Mouse (Mus musculus) thymus, adult 2 months (tissue): ENCODE data around the gene Krt222. TPM values are rescaled to one million over a fixed set of nuclear protein-coding genes. Genes with fewer than 3 reads are reported as not detected.

Experiments
- DNase-seq: peaks from one replicate; pipeline ENCODE4 v3.0.0; 2021
- H3K27ac ChIP-seq: fragments of 200-500 bp; 2 replicates; pipeline ENCODE4 v1.5.1; 2012; ENCODE audit warnings: low read length, control low read depth; ENCODE audit not compliant: control insufficient read depth, insufficient read depth
- H3K27me3 ChIP-seq: fragments of 200-500 bp; 2 replicates; pipeline ENCODE4 v1.6.1; 2012; ENCODE audit warnings: mild to moderate bottlenecking, low read length, moderate library complexity, mixed read lengths; ENCODE audit not compliant: control insufficient read depth, insufficient read depth
- H3K36me3 ChIP-seq: fragments of 200-500 bp; 2 replicates; pipeline ENCODE4 v1.6.1; 2012; ENCODE audit warnings: mild to moderate bottlenecking, low read length, moderate library complexity; ENCODE audit not compliant: control insufficient read depth, insufficient read depth
- H3K4me1 ChIP-seq: fragments of 200-500 bp; replicated peaks from 2 replicates; pipeline ENCODE4 v1.6.1; 2012; ENCODE audit warnings: low read length; ENCODE audit not compliant: control insufficient read depth, insufficient read depth
- H3K4me3 ChIP-seq: fragments of 200-500 bp; 2 replicates; pipeline ENCODE4 v1.5.1; 2012; ENCODE audit warnings: mild to moderate bottlenecking, low read length, control low read depth, moderate library complexity; ENCODE audit not compliant: control insufficient read depth, insufficient read depth
- CTCF ChIP-seq: fragments of 200-500 bp; IDR thresholded peaks from 2 replicates; pipeline ENCODE4 v1.5.1; 2012; ENCODE audit warnings: mild to moderate bottlenecking, control low read depth, low read length, moderate library complexity, borderline replicate concordance; ENCODE audit not compliant: control insufficient read depth, poor library complexity, insufficient read depth; ENCODE audit errors: extremely low read depth
- POLR2A ChIP-seq: fragments of 200-500 bp; IDR thresholded peaks from 2 replicates; pipeline ENCODE4 v1.6.1; 2012; ENCODE audit warnings: mild to moderate bottlenecking, low read length, control low read depth, moderate library complexity; ENCODE audit not compliant: control insufficient read depth, poor library complexity, insufficient read depth; ENCODE audit errors: extremely low read depth
- WGBS: fragments of 180-500 bp; shearing (Covaris S2); methylation state at CpG from one replicate; pipeline ENCODE4 v1.1.7; 2018; 5-methylcytosine and 5-hydroxymethylcytosine counted together
- polyA plus RNA-seq: library from polyadenylated mRNA; depleted of rRNA; stranded (reverse); fragments of >200 nt; gene quantifications from 2 replicates; pipeline ENCODE4 v1.2.3, GENCODE M21; 2012

Krt222 gene
- polyA plus RNA-seq, 1 experiment: 0.40 TPM

DNA sequence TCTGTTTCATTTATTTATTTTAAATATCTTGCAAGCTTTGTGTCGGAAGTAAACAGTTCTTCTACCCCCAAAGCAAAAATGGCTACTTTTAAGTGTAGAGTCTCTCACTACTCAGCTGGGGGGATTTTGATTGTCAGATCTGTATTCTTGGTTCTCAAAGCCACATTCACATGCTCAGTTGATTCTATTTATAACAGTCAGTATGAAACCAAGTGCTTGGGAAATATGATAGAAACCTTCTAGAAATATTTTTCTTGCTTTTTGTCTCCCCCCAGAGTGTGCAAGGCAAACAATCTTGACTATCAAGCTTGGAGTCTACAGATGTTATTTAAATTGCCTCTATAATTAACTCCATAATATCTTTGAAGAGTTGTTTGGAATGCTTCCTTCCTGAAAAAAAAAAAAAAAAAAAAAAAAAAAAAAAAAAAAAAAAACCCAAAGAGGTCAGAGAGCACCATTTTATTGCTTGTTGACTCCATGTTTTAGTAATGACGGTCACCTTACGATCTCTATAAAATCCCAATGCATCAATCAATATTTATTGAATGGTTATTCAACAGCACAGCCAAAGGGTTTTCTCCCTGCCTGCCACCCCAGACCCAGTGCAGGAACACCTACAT, 575 bp downstream of the Krt222 start:
- Histone ChIP-seq H3K27ac (no peak overlapping the region), H3K4me1 (0 out of 2 replicates have a peak, but pooled peaks cover 2% of the 10 kb centered on the region), H3K36me3 (no peaks in the 10 kb centered on the region), H3K4me3 (no peak overlapping the region), H3K27me3 (peaks cover 4% of the 10 kb centered on the region; the same call in 1 of the 2 replicates)
- TF ChIP-seq CTCF (no peak), POLR2A (no peak)
- DNase-seq: no peak
- WGBS: 90% methylated on average over 3 of the region's 3 CpGs

DNA sequence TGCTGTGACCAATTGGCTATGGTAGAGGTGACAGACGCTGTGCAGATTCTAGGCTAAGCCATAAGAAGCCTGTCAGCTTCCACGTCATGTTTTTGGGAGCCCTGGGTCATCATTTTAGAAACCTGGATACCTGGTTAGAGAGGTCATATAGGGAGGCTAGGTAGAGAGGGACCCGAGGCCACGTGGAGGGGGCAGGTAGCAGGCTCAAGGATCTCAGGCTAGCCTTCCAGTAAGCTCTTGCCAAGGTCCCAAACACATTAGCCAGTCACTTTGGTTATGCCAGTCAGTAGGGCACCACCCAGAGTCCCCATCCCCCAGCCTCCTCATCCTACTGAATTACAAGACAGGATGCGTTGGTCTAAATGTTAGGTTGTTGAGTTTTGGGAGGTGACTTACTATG, 1.8 kb downstream of the Krt222 start:
- no peak overlapping the region for H3K27ac ChIP-seq
- 0 out of 2 replicates have a peak, but pooled peaks cover 4% of the 10 kb centered on the region for H3K4me1 ChIP-seq
- H3K36me3 ChIP-seq: no peaks in the 10 kb centered on the region
- no peak overlapping the region for H3K4me3 ChIP-seq
- H3K27me3 ChIP-seq: peaks cover 4% of the 10 kb centered on the region; the same call in 1 of the 2 replicates
- 89% methylated on average over 5 of the region's 5 CpGs for WGBS
- TF ChIP-seq CTCF (no peak), POLR2A (no peak)
- DNase-seq: no peak

DNA sequence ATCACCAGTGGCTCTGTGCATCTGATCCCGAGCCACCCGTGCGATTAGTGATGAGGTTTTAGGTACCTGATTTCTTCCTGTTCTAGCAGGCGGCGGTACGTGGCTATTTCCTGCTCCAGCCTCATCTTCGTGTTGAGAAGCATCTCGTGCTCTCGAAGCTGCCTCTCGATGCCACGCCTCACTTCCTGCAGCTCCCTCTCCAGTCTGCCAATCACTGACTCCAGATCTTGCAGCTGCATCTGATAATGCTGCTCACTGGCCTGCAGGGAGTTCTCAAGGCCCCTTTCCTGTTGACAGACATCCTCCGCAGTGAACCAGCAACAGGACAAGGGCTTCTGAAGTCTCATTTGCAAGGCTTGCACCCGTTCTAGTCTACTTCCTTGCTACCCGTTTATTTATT, 5.4 kb downstream of the Krt222 start:
- peak; percentile 72 for DNase-seq
- no peak for TF ChIP-seq CTCF
- TF ChIP-seq POLR2A: no peak
- H3K4me1 ChIP-seq: 0 out of 2 replicates have a peak, but pooled peaks cover 4% of the 10 kb centered on the region
- whole genome bisulfite sequencing: 4% methylated on average over 14 of the region's 14 CpGs
- H3K4me3 ChIP-seq: no peak overlapping the region
- no peaks in the 10 kb centered on the region for H3K36me3 ChIP-seq
- H3K27ac ChIP-seq: no peak overlapping the region
- H3K27me3 ChIP-seq: no peaks in the 10 kb centered on the region

DNA sequence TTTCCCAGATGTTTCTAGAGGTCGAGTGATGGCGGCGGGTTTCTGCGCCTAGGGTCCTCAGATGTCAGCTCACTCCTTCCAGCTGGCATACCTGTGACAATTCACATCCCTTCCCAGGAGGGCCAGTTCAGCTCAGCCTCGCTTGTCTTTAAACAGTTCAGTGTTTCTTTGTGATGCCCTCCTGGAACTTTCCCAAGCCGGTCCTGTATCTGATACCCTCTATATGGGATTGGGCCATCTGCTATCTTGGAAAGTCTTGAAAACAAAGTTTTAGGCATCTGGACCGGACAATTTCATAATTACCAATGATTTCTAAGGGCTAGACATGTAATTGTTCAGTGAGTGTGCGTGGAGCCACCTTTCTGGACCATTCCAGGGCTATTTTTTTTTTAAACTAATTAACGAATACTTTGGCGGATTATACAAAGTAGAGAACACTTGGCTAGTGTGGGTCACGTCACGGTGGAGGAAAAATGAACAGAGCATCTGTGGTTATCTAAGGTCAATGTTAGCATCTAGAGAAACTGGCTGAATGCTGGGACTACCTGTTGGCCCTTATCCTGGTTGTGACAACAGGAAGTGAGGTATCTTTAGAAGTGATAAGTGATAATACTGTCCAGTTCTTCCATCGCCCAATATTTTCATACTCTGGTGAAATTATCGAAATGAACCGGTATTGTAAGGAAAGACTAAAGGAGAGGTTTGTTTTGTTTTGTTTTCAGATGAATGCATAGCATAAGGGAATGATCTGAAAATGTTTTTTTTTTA, 12.7 kb downstream of the Krt222 start:
- Histone ChIP-seq H3K4me3 (peak overlapping the region; percentile 95), H3K27me3 (no peaks in the 10 kb centered on the region), H3K36me3 (peaks cover 17% of the 10 kb centered on the region), H3K27ac (peak overlapping the region; percentile 45; the same call in 1 of the 2 replicates), H3K4me1 (peaks cover 4% of the 10 kb centered on the region)
- TF ChIP-seq CTCF (no peak), POLR2A (no peak)
- WGBS: 42% methylated on average over 15 of the region's 15 CpGs
- DNase-seq: no peak

DNA sequence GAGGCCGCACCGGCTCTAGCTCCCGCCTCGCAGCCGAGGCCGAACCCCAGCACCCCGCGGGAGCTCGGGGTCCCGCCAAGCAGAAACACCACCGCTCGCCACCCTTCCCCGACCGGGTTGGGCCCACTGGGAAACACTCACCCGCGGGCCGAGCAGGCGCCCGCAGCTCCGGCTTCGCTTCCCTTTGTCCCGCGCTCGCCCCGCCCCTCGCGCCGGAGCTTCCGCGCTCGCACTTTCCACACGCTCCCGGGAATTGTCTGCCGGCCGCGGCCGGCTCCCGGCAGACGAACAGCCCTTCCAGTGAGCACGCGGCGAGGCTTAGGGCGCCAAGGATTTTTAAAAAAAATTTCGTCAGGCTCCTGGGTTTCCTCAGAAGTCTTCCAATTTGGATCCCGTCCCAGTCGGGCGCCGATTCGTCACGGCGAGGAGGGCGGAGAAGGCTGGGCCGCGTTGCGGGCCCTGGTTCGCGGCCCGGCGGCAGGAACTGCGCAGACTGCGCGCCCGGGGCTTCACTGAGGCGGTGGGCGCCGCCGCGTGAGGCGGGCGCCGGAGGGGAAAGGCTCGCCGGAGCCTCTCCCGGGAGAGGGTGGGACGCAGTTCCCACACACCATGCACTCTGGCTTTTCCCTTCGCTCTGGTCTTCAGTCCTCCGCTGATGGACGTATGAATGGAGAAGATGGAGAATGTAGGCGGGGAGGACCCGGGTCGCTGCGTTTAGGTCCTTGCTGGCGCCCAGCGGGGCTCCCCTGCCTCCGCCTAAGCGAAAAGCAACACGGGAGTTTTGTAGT, 13.4 kb downstream of the Krt222 start, which contains the start of gene Smarce1:
TSS of gene Smarce1 (minus strand) at position 757 of the 788 bp plus-strand sequence.
- Histone ChIP-seq H3K4me1 (peaks cover 4% of the 10 kb centered on the region), H3K4me3 (peak within 1 kb of the TSS; percentile 95), H3K27me3 (no peaks in the 10 kb centered on the region), H3K36me3 (peaks cover 24% of the 10 kb centered on the region), H3K27ac (peak within 1 kb of the TSS; percentile 49)
- WGBS: under 1% methylated on average over 87 of the region's 87 CpGs
- TF ChIP-seq POLR2A: peak; percentile 60; the same call in 1 of the 2 replicates
- 0 out of 2 replicates have a peak, but pooled peaks have one; percentile 24 for TF ChIP-seq CTCF
- DNase-seq: peak; percentile 80

DNA sequence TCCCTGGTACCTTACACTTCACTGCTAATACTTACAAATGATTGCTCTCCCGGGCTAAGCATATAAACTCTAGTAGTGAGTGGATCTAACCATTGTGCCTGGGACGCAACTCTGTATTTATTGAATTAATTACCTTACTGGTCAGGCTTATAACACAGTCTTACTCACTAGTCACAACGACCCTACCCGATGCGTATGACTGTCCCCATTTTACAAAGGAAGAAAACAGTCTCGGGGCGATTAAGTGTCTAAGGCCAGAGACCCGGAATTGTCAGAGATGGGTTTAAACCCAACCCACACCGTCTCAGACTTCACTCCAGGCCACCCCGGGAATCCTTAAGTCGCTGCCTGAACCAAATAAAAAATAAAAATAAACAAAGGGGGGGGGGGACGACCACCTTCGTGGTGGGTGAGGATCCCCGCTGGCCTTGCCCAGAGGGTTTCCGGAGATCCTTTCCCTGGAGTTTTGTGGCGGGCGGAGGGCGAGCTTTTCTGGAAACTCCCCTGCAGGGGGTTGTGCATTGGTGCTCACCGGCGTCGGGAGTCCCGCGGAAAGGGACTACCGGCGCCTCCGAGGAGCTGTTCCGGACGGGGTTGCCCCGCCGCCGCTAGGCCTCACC, 14.1 kb downstream of the Krt222 start:
- Histone ChIP-seq H3K4me1 (peaks cover 4% of the 10 kb centered on the region), H3K27ac (peak overlapping the region; percentile 28; the same call in 1 of the 2 replicates), H3K36me3 (peaks cover 31% of the 10 kb centered on the region), H3K27me3 (no peaks in the 10 kb centered on the region), H3K4me3 (peak overlapping the region; percentile 95)
- WGBS: under 1% methylated on average over 31 of the region's 31 CpGs
- no peak for DNase-seq
- no peak for TF ChIP-seq CTCF
- no peak for TF ChIP-seq POLR2A
